Mouse (Mus musculus) myocyte (in vitro differentiated cells): ENCODE measurements around the gene Gm45618. TPM values are rescaled to one million over a fixed set of nuclear protein-coding genes. Genes with fewer than 3 reads are reported as not detected.

Experiments used
- H3K27me3 ChIP-seq: one replicate; pipeline ENCODE4 v1.6.1; 2011; ENCODE audit not compliant: control insufficient read depth, insufficient read depth, insufficient read length
- H3K36me3 ChIP-seq: one replicate; pipeline ENCODE4 v1.6.1; 2011; ENCODE audit not compliant: control insufficient read depth, insufficient read depth
- H3K4me2 ChIP-seq: one replicate; pipeline ENCODE4 v1.6.1; 2011; ENCODE audit warnings: low read depth, control low read depth
- H3K4me3 ChIP-seq: one replicate; pipeline ENCODE4 v1.5.1; 2011; ENCODE audit warnings: mild to moderate bottlenecking, control low read depth, moderate library complexity
- H3K79me2 ChIP-seq: one replicate; pipeline ENCODE4 v1.6.1; 2011; ENCODE audit not compliant: control insufficient read depth, insufficient read depth
- H3ac ChIP-seq: one replicate; pipeline ENCODE4 v1.6.1; 2011; ENCODE audit not compliant: control insufficient read depth, insufficient read length
- CEBPB ChIP-seq: IDR thresholded peaks from 2 replicates; pipeline ENCODE4 v1.6.1; 2011; ENCODE audit warnings: mild to moderate bottlenecking, moderate library complexity; ENCODE audit not compliant: poor library complexity, insufficient read depth, severe bottlenecking
- E2F4 ChIP-seq: IDR thresholded peaks from one replicate; pipeline ENCODE4 v1.6.1; 2011; ENCODE audit warnings: mild to moderate bottlenecking, control low read depth, moderate library complexity; ENCODE audit not compliant: insufficient read depth
- MAX ChIP-seq: IDR thresholded peaks from one replicate; pipeline ENCODE4 v1.6.1; 2011; ENCODE audit warnings: low read depth, mild to moderate bottlenecking, control low read depth
- MYOD1 ChIP-seq, 3 experiments: IDR thresholded peaks; one replicate each; pipeline ENCODE4 v1.6.1; 2011; ENCODE audit warnings: control low read depth in 2 of 3, low read depth in 2 of 3, mild to moderate bottlenecking in 2 of 3, moderate library complexity in 1 of 3; ENCODE audit not compliant: insufficient read length in 2 of 3, control insufficient read depth in 1 of 3
- MYOG ChIP-seq, 3 experiments: IDR thresholded peaks; one replicate each; pipeline ENCODE4 v1.6.1; 2011; ENCODE audit warnings: control low read depth in 2 of 3, low read depth in 2 of 3, mild to moderate bottlenecking in 2 of 3; ENCODE audit not compliant: insufficient read length in 2 of 3, control insufficient read depth in 1 of 3, insufficient read depth in 1 of 3
- POLR2A ChIP-seq: IDR thresholded peaks from one replicate; pipeline ENCODE4 v1.6.1; 2011; ENCODE audit warnings: low read depth, mild to moderate bottlenecking, control low read depth, moderate library complexity; ENCODE audit not compliant: insufficient read length
- POLR2AphosphoS2 ChIP-seq: IDR thresholded peaks from one replicate; pipeline ENCODE4 v1.6.1; 2011; ENCODE audit warnings: low read depth, control low read depth; ENCODE audit not compliant: insufficient read length
- REST ChIP-seq: IDR thresholded peaks from one replicate; pipeline ENCODE4 v1.6.1; 2011; ENCODE audit warnings: mild to moderate bottlenecking, control low read depth, moderate library complexity; ENCODE audit not compliant: insufficient read depth, insufficient read length
- SRF ChIP-seq: IDR thresholded peaks from one replicate; pipeline ENCODE4 v1.6.1; 2011; ENCODE audit warnings: low read depth; ENCODE audit not compliant: control insufficient read depth, insufficient read length
- TCF12 ChIP-seq: IDR thresholded peaks from one replicate; pipeline ENCODE4 v1.6.1; 2011; ENCODE audit warnings: mild to moderate bottlenecking, control low read depth; ENCODE audit not compliant: poor library complexity, insufficient read depth, severe bottlenecking
- TCF3 ChIP-seq: IDR thresholded peaks from one replicate; pipeline ENCODE4 v1.6.1; 2011; ENCODE audit warnings: low read depth, control low read depth; ENCODE audit not compliant: insufficient read length
- USF1 ChIP-seq: IDR thresholded peaks from one replicate; pipeline ENCODE4 v1.6.1; 2011; ENCODE audit warnings: low read depth, mild to moderate bottlenecking, control low read depth, moderate library complexity
- polyA plus RNA-seq: library from polyadenylated mRNA; unstranded; fragments of >200 nt; fragmentation: generic; extraction: Trizol; gene quantifications from one replicate; pipeline ENCODE4 v1.2.1, GENCODE M21; 2012; ENCODE audit warnings: missing spikeins

Gene Gm45618
- polyA plus RNA-seq, 1 experiment = not detected

DNA sequence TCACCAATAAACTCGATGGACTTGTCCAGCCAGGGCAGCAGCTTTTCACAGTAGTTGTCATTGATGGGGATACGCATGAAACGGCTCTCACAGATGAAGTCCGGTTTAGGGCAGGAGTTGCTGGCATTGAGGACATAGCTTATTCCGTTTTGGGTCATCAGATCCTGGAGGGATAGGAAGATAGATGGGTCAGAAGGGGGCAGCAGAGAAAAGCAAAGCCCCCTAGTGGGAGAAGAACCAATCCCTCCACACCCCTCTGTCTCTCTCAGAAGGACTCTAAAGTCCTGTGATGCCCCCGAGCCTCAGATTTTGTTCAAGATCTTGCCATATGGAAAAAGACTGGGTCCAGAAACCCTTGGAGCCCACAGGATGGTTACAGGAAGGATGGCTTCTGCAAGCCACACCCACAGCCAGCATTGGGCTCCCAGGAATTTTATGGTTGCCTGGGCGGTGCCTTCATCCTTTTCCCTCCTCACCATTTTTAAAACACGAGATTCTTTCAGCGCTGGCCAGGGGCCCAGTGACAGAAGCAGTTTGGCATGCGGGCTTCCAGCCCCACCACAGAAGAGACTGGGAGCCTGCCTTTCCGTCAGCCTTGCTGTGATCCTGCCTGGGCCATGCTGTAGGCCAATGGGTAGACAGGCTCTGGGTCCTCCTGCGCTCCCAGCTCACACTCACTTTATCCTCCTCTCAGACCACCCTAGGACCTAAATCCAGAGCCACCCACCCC, 36.8 kb downstream of the Gm45618 start:
- peak in 1 of 3 experiments; percentile 24 for TF ChIP-seq MYOG (IDR thresholded peaks at IDR 0.05; ENCODE audit: control insufficient read depth in 1 of 3, insufficient read depth in 1 of 3, insufficient read length in 2 of 3, low read depth in 2 of 3)
- no peak for TF ChIP-seq MYOD1 (IDR thresholded peaks at IDR 0.05; ENCODE audit: control insufficient read depth in 1 of 3, insufficient read length in 2 of 3, low read depth in 2 of 3)
- Histone ChIP-seq H3K4me3 (peak overlapping the region; percentile 18), H3K36me3 (peaks cover 25% of the 10 kb centered on the region), H3ac (peak overlapping the region; percentile 17), H3K4me2 (peak overlapping the region; percentile 94), H3K79me2 (no peaks in the 10 kb centered on the region), H3K27me3 (no peaks in the 10 kb centered on the region)

DNA sequence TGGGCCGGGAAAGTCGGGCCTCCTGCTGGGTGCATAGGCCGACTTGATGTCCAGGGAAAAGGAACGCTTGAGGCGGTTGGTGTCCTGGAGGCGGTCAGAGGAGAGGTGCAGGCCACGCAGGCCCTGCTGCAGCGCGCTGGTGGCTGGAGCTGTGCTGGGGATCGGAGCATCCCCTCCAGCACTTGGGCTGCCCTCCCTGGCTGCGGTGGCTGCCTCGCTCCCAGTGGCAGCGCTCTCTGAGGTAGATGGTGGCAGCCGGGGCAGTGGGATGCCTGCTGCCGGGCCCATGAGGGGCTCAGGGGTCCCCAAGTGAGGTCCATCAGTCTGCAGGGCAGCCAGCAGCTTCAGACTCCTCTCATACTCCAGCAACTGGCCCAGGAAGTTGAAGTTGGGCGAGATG, 37.9 kb downstream of the Gm45618 start:
- H3K36me3 ChIP-seq = peaks cover 18% of the 10 kb centered on the region

DNA sequence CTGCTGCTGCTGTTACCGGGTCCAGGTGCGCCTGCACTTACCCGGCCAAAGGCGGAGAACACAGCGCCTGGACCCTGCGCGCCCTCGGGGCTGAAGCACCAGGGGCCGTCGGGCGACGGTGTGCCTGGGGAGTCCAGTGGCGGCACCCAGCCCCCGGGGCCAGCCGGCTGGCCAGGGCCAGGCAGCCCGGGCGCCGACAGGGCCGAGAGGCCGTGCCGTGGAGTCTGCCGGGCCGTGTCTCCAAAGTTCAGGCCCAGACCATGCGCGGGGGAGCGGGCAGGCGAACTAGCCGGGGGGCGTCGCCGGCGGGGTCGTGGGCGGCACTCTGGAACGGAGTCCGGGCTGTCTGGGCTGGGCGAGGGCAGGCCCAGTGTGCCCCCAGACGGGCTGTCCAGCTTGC, 38.4 kb downstream of the Gm45618 start:
- Histone ChIP-seq H3K27me3 (no peaks in the 10 kb centered on the region), H3K79me2 (no peaks in the 10 kb centered on the region), H3K4me3 (no peak overlapping the region), H3ac (no peak overlapping the region), H3K36me3 (peaks cover 17% of the 10 kb centered on the region), H3K4me2 (no peak overlapping the region)
- TF ChIP-seq SRF (no peak), E2F4 (no peak)

More for the DNA sequence above, 37.9 kb downstream of the Gm45618 start:
- H3K4me3 ChIP-seq = no peak overlapping the region
- no peak for TF ChIP-seq CEBPB
- TF ChIP-seq TCF3 = no peak
- TF ChIP-seq USF1 = no peak
- no peak for TF ChIP-seq REST
- TF ChIP-seq POLR2A = no peak
- TF ChIP-seq MYOG (IDR thresholded peaks at IDR 0.05; ENCODE audit: control insufficient read depth in 1 of 3, insufficient read depth in 1 of 3, insufficient read length in 2 of 3, low read depth in 2 of 3) = no peak
- TF ChIP-seq E2F4 = no peak
- TF ChIP-seq POLR2AphosphoS2 = no peak
- no peak for TF ChIP-seq TCF12
- TF ChIP-seq SRF = no peak
- no peaks in the 10 kb centered on the region for H3K27me3 ChIP-seq
- no peaks in the 10 kb centered on the region for H3K79me2 ChIP-seq
- H3K4me2 ChIP-seq = no peak overlapping the region
- H3ac ChIP-seq = no peak overlapping the region

DNA sequence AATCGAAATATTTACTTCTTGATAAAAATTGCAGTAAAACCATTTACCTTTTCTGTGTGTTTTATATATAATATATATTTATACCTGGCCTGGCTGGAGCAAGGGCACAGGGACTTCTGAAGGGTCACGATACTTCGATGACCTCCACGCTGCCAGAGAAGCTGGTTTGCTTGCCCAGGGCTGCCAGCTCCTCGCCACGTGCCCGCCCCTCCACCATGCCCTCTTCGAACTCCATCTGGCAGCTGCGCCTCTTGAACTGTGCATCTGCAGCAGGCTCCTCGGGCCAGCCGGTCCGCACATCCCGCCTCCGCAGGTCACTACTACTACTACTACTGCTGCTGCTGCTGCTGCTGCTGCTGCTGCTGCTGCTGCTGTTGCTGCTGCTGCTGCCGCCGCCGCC, 38.8 kb downstream of the Gm45618 start:
- Histone ChIP-seq H3K79me2 (no peaks in the 10 kb centered on the region), H3ac (no peak overlapping the region), H3K4me2 (no peak overlapping the region), H3K36me3 (peaks cover 13% of the 10 kb centered on the region), H3K27me3 (no peaks in the 10 kb centered on the region), H3K4me3 (no peak overlapping the region)
- TF ChIP-seq POLR2A (no peak), MYOG (IDR thresholded peaks at IDR 0.05; ENCODE audit: control insufficient read depth in 1 of 3, insufficient read depth in 1 of 3, insufficient read length in 2 of 3, low read depth in 2 of 3) (no peak), REST (no peak), USF1 (no peak), MAX (no peak), MYOD1 (IDR thresholded peaks at IDR 0.05; ENCODE audit: control insufficient read depth in 1 of 3, insufficient read length in 2 of 3, low read depth in 2 of 3) (no peak), E2F4 (no peak), TCF3 (no peak), SRF (no peak), CEBPB (no peak), TCF12 (no peak), POLR2AphosphoS2 (no peak)

DNA sequence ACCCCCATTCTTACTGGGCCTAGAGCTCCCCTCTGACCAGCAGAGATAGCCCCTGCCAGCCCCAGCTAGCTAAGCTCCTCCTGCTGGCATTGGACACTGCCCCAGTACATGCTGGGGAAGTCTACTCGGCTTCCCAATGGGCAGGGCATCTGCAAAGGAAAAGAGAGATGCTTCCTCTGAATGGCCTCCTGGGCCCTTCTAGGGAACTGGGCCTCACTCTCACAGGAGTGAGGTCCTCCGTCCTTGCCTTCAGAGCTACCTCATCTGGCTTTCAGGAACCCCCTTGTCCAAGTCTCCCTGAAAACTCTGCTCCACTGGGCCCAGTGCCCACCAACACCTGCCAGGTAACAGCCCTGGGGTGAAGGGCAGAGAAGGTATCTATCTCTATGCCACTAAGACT, 39.7 kb downstream of the Gm45618 start:
- H3K36me3 ChIP-seq = peaks cover 9% of the 10 kb centered on the region
- no peaks in the 10 kb centered on the region for H3K27me3 ChIP-seq
- no peak overlapping the region for H3K4me2 ChIP-seq

More for the DNA sequence above, 39.7 kb downstream of the Gm45618 start:
- Histone ChIP-seq H3ac (no peak overlapping the region), H3K4me3 (no peak overlapping the region), H3K79me2 (no peaks in the 10 kb centered on the region)
- TF ChIP-seq REST = no peak
- TF ChIP-seq CEBPB = no peak
- no peak for TF ChIP-seq POLR2A
- TF ChIP-seq E2F4 = no peak
- TF ChIP-seq USF1 = no peak
- TF ChIP-seq MYOG (IDR thresholded peaks at IDR 0.05; ENCODE audit: control insufficient read depth in 1 of 3, insufficient read depth in 1 of 3, insufficient read length in 2 of 3, low read depth in 2 of 3) = no peak
- no peak for TF ChIP-seq SRF
- TF ChIP-seq TCF3 = no peak
- no peak for TF ChIP-seq POLR2AphosphoS2
